Mouse (Mus musculus) hindbrain, embryonic 10.5 days (tissue): ENCODE measurements around the gene Fastkd2. TPM values are rescaled to one million over a fixed set of nuclear protein-coding genes. Genes with fewer than 3 reads are reported as not detected.

ENCODE experiments used
- DNase-seq: peaks from one replicate; pipeline ENCODE4 v3.0.0-alpha.2; 2017; ENCODE audit warnings: low spot score
- H3K27ac ChIP-seq: fragments of 300-500 bp; sonication (generic); 2 replicates; pipeline ENCODE4 v1.5.1; 2016; ENCODE audit warnings: mild to moderate bottlenecking, moderate library complexity
- H3K27me3 ChIP-seq: fragments of 300-500 bp; sonication (generic); 2 replicates; pipeline ENCODE4 v1.6.1; 2016; ENCODE audit warnings: mild to moderate bottlenecking; ENCODE audit not compliant: poor library complexity, insufficient read depth, severe bottlenecking
- H3K36me3 ChIP-seq: fragments of 300-500 bp; sonication (generic); 2 replicates; pipeline ENCODE4 v1.6.1; 2016; ENCODE audit warnings: mild to moderate bottlenecking, moderate library complexity
- H3K4me1 ChIP-seq: fragments of 300-500 bp; sonication (generic); replicated peaks from 2 replicates; pipeline ENCODE4 v1.6.1; 2016; ENCODE audit warnings: mild to moderate bottlenecking
- H3K4me3 ChIP-seq: fragments of 300-500 bp; sonication (generic); 2 replicates; pipeline ENCODE4 v1.5.1; 2016; ENCODE audit warnings: mild to moderate bottlenecking, moderate library complexity
- H3K9me3 ChIP-seq: fragments of 300-500 bp; sonication (generic); 2 replicates; pipeline ENCODE4 v1.6.1; 2016; ENCODE audit warnings: mild to moderate bottlenecking, moderate library complexity
- WGBS: fragments of 180-500 bp; shearing (Covaris S2); methylation state at CpG from one replicate; pipeline ENCODE4 v1.1.7; 2016; 5-methylcytosine and 5-hydroxymethylcytosine counted together
- polyA plus RNA-seq: library from polyadenylated mRNA; unstranded; fragments of >200 nt; fragmentation: Nextera tagmentation; extraction: Ambion mirVana; gene quantifications from 2 replicates; pipeline ENCODE4 v1.2.1, GENCODE M21; 2016

The Fastkd2 gene
- 56.1 and 68.6 TPM in 2 replicates for polyA plus RNA-seq

- H3K4me1 ChIP-seq, result peaks cover 23% of the 10 kb centered on the region
- peak within 1 kb of the TSS; percentile 83 for H3K27ac ChIP-seq
- no peaks in the 10 kb centered on the region for H3K36me3 ChIP-seq
- under 1% methylated on average over 31 of the region's 31 CpGs for WGBS
- DNase-seq, result peak; percentile 86
- H3K27me3 ChIP-seq, result no peaks in the 10 kb centered on the region
- no peaks in the 10 kb centered on the region for H3K9me3 ChIP-seq
- H3K4me3 ChIP-seq, result peak within 1 kb of the TSS; percentile 72
These were observed at the start of gene Fastkd2, which contains the start of gene Mdh1b for GRCm38 (mm10) chr1:63730240-63730771. Fastkd2 (plus strand) TSS chr1:63730614. Mdh1b (minus strand) TSS chr1:63730318.

DNA sequence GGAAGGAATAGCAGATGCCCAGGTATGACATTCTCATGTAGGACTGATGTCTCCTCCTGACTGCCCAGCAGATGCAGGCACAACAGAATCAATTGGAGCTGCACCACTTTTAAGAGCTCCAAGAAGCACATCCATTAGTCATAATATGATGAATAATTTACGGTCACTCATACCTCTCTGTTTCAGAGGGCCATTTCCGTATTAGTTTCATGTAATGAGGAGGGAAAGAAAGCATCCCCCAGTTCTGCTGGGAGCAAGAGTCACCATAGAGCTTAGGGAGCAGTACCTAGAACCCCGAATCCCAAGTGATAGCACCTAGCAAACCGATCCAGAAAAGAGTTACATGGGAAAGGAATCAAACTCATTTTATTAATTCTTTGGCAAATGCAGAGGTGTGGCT, 43.6 kb upstream of the Fastkd2 start, which contains the start of gene Dytn:
Dytn (minus strand) TSS at position 101 of the 400 bp plus-strand sequence.
- 92% methylated on average over 4 of the region's 4 CpGs for WGBS
- DNase-seq, result no peak
- no peaks in the 10 kb centered on the region for H3K9me3 ChIP-seq
- H3K27ac ChIP-seq, result no peak within 1 kb of the TSS
- H3K4me3 ChIP-seq, result no peak within 1 kb of the TSS
- no peaks in the 10 kb centered on the region for H3K36me3 ChIP-seq
- H3K27me3 ChIP-seq, result no peaks in the 10 kb centered on the region
- H3K4me1 ChIP-seq, result no peaks in the 10 kb centered on the region

DNA sequence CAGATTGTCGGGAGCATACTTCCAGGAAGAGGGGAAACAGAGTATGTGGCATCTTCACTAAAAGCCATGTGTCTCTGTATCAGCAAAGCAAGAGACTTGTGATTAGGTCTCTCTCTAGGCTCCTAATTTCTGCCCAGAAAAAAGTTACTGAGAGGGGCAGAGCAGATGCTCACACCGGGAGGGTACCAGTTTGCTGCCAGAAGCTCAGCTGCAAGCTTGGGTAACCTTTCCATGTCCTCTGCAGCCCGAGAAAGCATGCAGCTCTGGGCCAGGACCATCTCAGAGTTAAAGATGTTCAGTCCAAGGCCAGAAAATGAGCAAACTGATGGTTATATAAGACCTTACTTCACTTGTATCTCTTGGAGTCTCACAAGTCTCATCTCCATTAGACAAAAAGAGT, 33.6 kb upstream of the Fastkd2 start:
- H3K27me3 ChIP-seq, result no peaks in the 10 kb centered on the region
- no peaks in the 10 kb centered on the region for H3K4me1 ChIP-seq
- DNase-seq, result no peak
- no peak overlapping the region for H3K27ac ChIP-seq
- no peaks in the 10 kb centered on the region for H3K9me3 ChIP-seq
- H3K4me3 ChIP-seq, result no peak overlapping the region
- WGBS, result 85% methylated on average over 3 of the region's 3 CpGs
- no peaks in the 10 kb centered on the region for H3K36me3 ChIP-seq

DNA sequence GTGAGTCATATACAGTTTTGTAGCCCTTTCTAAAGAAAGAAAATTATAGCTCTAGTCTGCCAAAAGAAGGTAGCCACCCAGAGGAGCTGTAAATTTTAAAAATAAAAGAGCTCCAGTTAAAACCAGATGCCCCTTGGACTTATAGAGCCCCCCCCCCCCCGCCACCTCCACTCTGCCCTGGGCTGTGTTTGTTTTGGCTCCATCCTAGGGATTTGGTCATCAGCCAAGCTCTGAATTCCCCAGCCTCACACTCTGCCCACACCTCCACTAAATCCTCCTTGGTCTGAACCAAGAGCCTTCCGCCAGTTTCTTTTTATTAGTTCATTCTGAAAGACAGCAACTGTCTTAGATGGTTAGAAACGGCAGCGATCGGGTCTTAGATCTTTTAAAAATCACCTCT, 24.7 kb upstream of the Fastkd2 start:
- Histone ChIP-seq H3K27me3 (no peaks in the 10 kb centered on the region), H3K36me3 (no peaks in the 10 kb centered on the region), H3K4me3 (no peak overlapping the region), H3K27ac (no peak overlapping the region), H3K4me1 (0 out of 2 replicates have a peak, but pooled peaks cover 3% of the 10 kb centered on the region), H3K9me3 (no peaks in the 10 kb centered on the region)
- WGBS, result 83% methylated on average over 5 of the region's 5 CpGs
- no peak for DNase-seq

DNA sequence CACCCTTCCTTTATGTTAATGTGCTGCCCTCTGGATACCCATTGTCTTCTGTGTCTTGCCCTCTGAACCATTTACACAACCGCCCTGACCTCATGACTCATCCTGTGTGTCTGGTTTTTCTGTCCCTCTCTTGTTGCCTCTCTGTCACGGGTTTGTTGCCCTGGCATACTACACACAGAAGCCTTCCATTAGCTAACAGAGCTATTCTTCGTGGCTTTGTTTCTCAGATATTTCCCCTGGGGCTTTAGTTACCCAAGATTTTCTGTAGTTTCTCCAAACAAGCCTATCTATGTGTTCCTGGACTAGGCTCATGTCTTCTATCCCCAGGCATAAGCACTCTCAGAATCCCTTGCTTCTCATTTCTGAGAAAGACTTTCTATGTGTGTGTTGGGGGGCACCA, 21.5 kb upstream of the Fastkd2 start:
- Histone ChIP-seq H3K27me3 (no peaks in the 10 kb centered on the region), H3K9me3 (no peaks in the 10 kb centered on the region), H3K36me3 (no peaks in the 10 kb centered on the region), H3K4me1 (0 out of 2 replicates have a peak, but pooled peaks cover 3% of the 10 kb centered on the region), H3K4me3 (no peak overlapping the region), H3K27ac (no peak overlapping the region)
- DNase-seq, result no peak
- 61% methylated on average over 3 of the region's 3 CpGs for WGBS

DNA sequence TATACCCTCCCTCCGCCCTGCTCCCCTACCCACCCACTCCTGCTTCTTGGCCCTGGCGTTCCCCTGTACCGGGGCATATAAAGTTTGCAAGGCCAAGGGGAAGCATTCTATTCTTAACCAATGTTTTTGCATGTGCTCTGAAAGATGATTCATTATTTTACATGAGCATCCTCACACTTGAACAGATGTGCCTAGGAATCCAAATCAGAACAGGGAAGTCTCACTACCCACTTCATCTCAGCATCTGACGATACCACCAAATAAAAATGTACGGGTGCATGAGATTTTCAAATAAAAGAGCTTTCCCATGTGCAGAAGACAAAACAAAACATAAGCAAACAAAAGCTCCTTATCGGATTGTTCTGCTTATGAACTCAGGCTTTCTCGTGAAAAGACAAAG, 10.3 kb upstream of the Fastkd2 start:
- H3K4me1 ChIP-seq, result no peaks in the 10 kb centered on the region
- H3K36me3 ChIP-seq, result no peaks in the 10 kb centered on the region
- no peak for DNase-seq
- H3K9me3 ChIP-seq, result no peaks in the 10 kb centered on the region
- H3K27me3 ChIP-seq, result no peaks in the 10 kb centered on the region
- H3K27ac ChIP-seq, result no peak overlapping the region
- no peak overlapping the region for H3K4me3 ChIP-seq
- WGBS, result 86% methylated on average over 7 of the region's 7 CpGs

- peak overlapping the region; percentile 83 for H3K27ac ChIP-seq
- H3K4me3 ChIP-seq, result peak overlapping the region; percentile 72
- WGBS, result 42% methylated on average over 8 of the region's 8 CpGs
- H3K9me3 ChIP-seq, result no peaks in the 10 kb centered on the region
- DNase-seq, result no peak
- H3K4me1 ChIP-seq, result peaks cover 23% of the 10 kb centered on the region
- H3K36me3 ChIP-seq, result no peaks in the 10 kb centered on the region
- no peaks in the 10 kb centered on the region for H3K27me3 ChIP-seq
These were observed 618 bp upstream of the Fastkd2 start for GRCm38 (mm10) chr1:63729796-63730195.

DNA sequence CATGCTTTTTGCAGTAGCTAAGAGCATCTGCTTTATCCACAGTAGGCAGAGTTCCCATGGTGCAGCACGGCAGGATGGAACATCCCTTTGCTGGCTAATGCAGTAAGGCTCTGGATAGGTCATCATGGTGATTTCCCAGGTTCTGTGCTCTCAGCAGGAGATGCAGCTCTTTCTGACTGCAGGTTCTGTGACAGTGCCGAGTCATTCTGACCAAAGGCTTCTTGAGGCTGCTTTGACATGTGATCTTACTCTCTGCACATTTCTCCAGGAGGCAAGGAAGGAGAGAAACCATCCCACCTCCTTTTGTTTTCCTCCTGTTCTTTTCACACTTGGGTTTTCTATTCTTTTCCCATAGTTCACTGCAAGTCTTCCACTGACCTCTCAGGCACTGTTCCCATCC, 25.6 kb downstream of the Fastkd2 start:
- Histone ChIP-seq H3K4me1 (no peaks in the 10 kb centered on the region), H3K27me3 (no peaks in the 10 kb centered on the region), H3K4me3 (no peak overlapping the region), H3K36me3 (peaks cover 26% of the 10 kb centered on the region), H3K27ac (no peak overlapping the region), H3K9me3 (no peaks in the 10 kb centered on the region)
- no peak for DNase-seq
- 61% methylated on average over 2 of the region's 2 CpGs for WGBS

DNA sequence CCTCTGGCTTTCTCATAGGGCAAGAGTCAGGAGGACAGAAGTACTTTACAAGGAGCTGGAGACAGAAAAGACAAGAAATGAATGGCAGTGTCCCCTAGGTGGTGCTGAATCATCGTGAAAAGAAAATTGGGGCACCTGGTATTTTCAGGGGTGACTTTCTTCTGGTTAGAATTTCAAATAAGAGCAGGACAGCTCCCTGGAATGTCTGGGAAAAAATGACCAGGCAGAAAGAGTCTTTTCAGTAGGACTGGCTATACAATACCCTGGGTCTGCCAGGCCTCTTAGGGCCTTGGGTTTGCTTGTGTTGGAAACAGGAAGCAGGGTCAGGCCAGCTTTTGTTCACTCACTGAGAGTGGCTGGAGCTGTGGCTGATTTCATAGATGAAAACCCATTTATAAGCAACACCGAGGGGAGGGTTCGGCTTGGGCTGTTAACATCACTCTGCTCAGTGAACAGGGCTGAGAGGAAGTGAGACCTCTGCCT, 32.8 kb downstream of the Fastkd2 start:
- Histone ChIP-seq H3K27ac (peak overlapping the region; percentile 76), H3K9me3 (no peaks in the 10 kb centered on the region), H3K36me3 (no peaks in the 10 kb centered on the region), H3K27me3 (no peaks in the 10 kb centered on the region), H3K4me1 (peaks cover 47% of the 10 kb centered on the region), H3K4me3 (no peak overlapping the region)
- 21% methylated on average over 3 of the region's 3 CpGs for WGBS
- peak; percentile 68 for DNase-seq

DNA sequence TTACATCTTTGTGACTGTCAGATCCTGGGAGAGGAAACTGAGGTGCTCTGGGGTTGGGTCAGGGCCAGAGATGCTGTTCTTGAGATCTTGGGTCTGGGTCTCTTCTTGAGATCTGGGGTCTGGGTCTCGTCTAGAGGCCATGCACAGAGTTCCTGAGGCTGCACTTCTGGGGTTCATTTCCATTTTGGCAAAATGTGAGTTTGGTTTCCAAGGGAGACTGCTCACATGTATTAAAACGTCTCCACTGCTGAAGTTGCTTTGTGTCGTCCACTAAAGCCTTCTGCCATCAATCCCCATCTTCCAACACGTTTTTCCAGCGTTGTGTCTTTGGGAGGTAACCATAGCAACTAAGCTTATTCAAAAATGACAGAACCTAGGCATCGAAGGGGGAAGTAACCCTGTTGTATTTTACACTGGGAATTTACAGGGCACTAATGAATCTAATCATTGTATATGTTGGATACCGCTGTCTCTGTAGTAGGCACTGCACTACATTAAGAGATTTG, 33.5 kb downstream of the Fastkd2 start:
- H3K9me3 ChIP-seq, result no peaks in the 10 kb centered on the region
- H3K27ac ChIP-seq, result peak overlapping the region; percentile 76
- no peaks in the 10 kb centered on the region for H3K36me3 ChIP-seq
- WGBS, result 31% methylated on average over 7 of the region's 7 CpGs
- H3K4me1 ChIP-seq, result peaks cover 54% of the 10 kb centered on the region
- peak; percentile 27 for DNase-seq
- no peaks in the 10 kb centered on the region for H3K27me3 ChIP-seq
- H3K4me3 ChIP-seq, result no peak overlapping the region

DNA sequence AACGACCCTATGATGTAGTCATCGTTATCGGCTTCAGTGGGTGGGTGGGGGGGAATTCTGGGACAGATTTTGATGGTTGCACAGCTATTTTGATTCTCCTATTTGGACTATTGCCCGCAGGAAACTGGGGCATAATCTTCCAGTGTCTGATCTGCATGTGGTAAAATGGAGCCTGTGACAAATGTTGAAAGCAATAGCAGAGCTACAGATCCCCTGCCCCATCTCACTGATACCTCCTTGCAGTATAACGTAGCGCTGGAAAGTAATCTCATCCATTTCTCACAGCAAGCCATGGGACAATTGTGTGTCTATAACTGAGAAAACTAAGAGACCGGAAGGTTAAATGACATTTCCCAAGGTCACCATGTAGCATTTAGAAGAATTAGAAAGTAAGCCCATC, 34.0 kb downstream of the Fastkd2 start:
- no peak overlapping the region for H3K4me3 ChIP-seq
- no peak overlapping the region for H3K27ac ChIP-seq
- no peaks in the 10 kb centered on the region for H3K27me3 ChIP-seq
- no peaks in the 10 kb centered on the region for H3K9me3 ChIP-seq
- H3K4me1 ChIP-seq, result peaks cover 56% of the 10 kb centered on the region
- DNase-seq, result no peak
- no peaks in the 10 kb centered on the region for H3K36me3 ChIP-seq
- WGBS, result 84% methylated on average over 7 of the region's 7 CpGs

DNA sequence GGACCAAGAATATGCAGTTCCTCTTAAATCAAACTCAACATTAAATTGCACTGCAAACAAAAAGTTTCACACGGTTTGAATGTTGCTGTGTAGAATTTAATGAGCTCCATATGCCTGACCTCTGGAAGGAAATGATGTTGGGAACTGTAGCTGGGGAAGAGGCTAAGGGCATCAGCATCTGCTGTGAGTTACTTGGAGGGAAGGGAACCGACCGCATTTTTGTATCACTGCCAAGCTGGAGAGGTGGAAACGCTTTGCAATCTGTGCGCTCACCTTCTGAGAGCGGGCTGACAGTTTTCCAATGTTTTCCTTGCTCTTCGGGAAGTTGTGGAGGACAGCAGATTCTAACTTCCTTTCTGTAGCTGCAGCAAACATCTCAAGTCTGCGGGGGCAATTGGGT, 37.7 kb downstream of the Fastkd2 start:
- no peak overlapping the region for H3K27ac ChIP-seq
- no peaks in the 10 kb centered on the region for H3K36me3 ChIP-seq
- no peaks in the 10 kb centered on the region for H3K27me3 ChIP-seq
- H3K9me3 ChIP-seq, result no peaks in the 10 kb centered on the region
- 72% methylated on average over 8 of the region's 8 CpGs for WGBS
- H3K4me3 ChIP-seq, result no peak overlapping the region
- peak; percentile 13 for DNase-seq
- H3K4me1 ChIP-seq, result peaks cover 48% of the 10 kb centered on the region

- Histone ChIP-seq H3K9me3 (no peaks in the 10 kb centered on the region), H3K27me3 (no peaks in the 10 kb centered on the region), H3K36me3 (no peaks in the 10 kb centered on the region), H3K27ac (peak within 1 kb of the TSS; percentile 6; the same call in 1 of the 2 replicates), H3K4me3 (no peak within 1 kb of the TSS), H3K4me1 (peaks cover 38% of the 10 kb centered on the region)
- 71% methylated on average over 5 of the region's 5 CpGs for WGBS
- DNase-seq, result no peak
These were observed 38.8 kb downstream of the Fastkd2 start, which contains the start of gene 4933402D24Rik for GRCm38 (mm10) chr1:63769167-63769566. 4933402D24Rik (minus strand) TSS chr1:63769267.
